Mouse (Mus musculus) heart, embryonic 11.5 days (tissue): Measurements from ENCODE around the gene Cd52. TPM values are rescaled to one million over a fixed set of nuclear protein-coding genes. Genes with fewer than 3 reads are reported as not detected.

ENCODE experiments used
- ATAC-seq: fragments of 200-750 bp; cut with Nextera tagmentation; replicated peaks from 2 replicates; pipeline ENCODE4 v1.8.0; 2017; ENCODE audit warnings: moderate library complexity; ENCODE audit not compliant: insufficient number of reproducible peaks, low FRiP score, low TSS enrichment
- H3K27ac ChIP-seq: fragments of 300-500 bp; sonication (generic); 2 replicates; pipeline ENCODE4 v1.5.1; 2014; ENCODE audit warnings: mild to moderate bottlenecking, low read depth, low read length
- H3K27me3 ChIP-seq: fragments of 300-500 bp; sonication (generic); 2 replicates; pipeline ENCODE4 v1.6.1; 2014; ENCODE audit warnings: mild to moderate bottlenecking, low read length, mixed read lengths; ENCODE audit not compliant: control insufficient read depth, insufficient read depth
- H3K36me3 ChIP-seq: fragments of 300-500 bp; sonication (generic); 2 replicates; pipeline ENCODE4 v1.6.1; 2014; ENCODE audit warnings: mild to moderate bottlenecking, low read length, moderate library complexity, mixed read lengths; ENCODE audit not compliant: control insufficient read depth, insufficient read depth
- H3K4me1 ChIP-seq: fragments of 300-500 bp; sonication (generic); 2 replicates; pipeline ENCODE4 v1.6.1; 2014; ENCODE audit warnings: low read length; ENCODE audit not compliant: control insufficient read depth, insufficient read depth
- H3K4me2 ChIP-seq: fragments of 300-500 bp; sonication (generic); 2 replicates; pipeline ENCODE4 v1.6.1; 2014; ENCODE audit warnings: mild to moderate bottlenecking, moderate library complexity
- H3K4me3 ChIP-seq: fragments of 300-500 bp; sonication (generic); 2 replicates; pipeline ENCODE4 v1.5.1; 2014; ENCODE audit warnings: low read depth, low read length
- H3K9ac ChIP-seq: fragments of 300-500 bp; sonication (generic); 2 replicates; pipeline ENCODE4 v1.6.1; 2014; ENCODE audit warnings: mild to moderate bottlenecking, low read depth, low read length, moderate library complexity
- H3K9me3 ChIP-seq: fragments of 300-500 bp; sonication (generic); replicated peaks from 2 replicates; pipeline ENCODE4 v1.6.1; 2016; ENCODE audit warnings: low read length; ENCODE audit not compliant: control insufficient read depth
- WGBS: fragments of 180-500 bp; shearing (Covaris S2); extraction: QIAGEN DNeasy Blood & Tissue Kit; methylation state at CpG from one replicate; pipeline ENCODE4 v1.1.7; 2014; ENCODE audit not compliant: insufficient replicate concordance; 5-methylcytosine and 5-hydroxymethylcytosine counted together
- polyA plus RNA-seq: library from polyadenylated mRNA; unstranded; fragments of >200 nt; fragmentation: Nextera tagmentation; extraction: Ambion mirVana; gene quantifications from 2 replicates; pipeline ENCODE4 v1.2.1, GENCODE M21; 2014

The Cd52 gene
- polyA plus RNA-seq, 1 experiment from 2014 or later = 3.9 TPM

- Histone ChIP-seq H3K4me1 (peaks cover 6% of the 10 kb centered on the region), H3K9ac (no peak overlapping the region), H3K9me3 (no peaks in the 10 kb centered on the region), H3K36me3 (no peaks in the 10 kb centered on the region), H3K27me3 (no peaks in the 10 kb centered on the region), H3K27ac (no peak overlapping the region), H3K4me2 (no peak overlapping the region), H3K4me3 (no peak overlapping the region)
- WGBS = 47% methylated on average over 2 of the region's 2 CpGs
- no peak for ATAC-seq
These were observed 51.8 kb downstream of the Cd52 start for GRCm38 (mm10) chr4:134043041-134043440.

- H3K36me3 ChIP-seq = no peaks in the 10 kb centered on the region
- H3K4me2 ChIP-seq = no peak overlapping the region
- H3K4me1 ChIP-seq = no peaks in the 10 kb centered on the region
- H3K9ac ChIP-seq = no peak overlapping the region
- WGBS = 47% methylated on average over 9 of the region's 9 CpGs
- no peak for ATAC-seq
- H3K27me3 ChIP-seq = no peaks in the 10 kb centered on the region
- H3K9me3 ChIP-seq = no peaks in the 10 kb centered on the region
- no peak overlapping the region for H3K4me3 ChIP-seq
- H3K27ac ChIP-seq = no peak overlapping the region
These were observed 53.4 kb downstream of the Cd52 start for GRCm38 (mm10) chr4:134041317-134042123.

- Histone ChIP-seq H3K4me3 (no peak overlapping the region), H3K9me3 (no peaks in the 10 kb centered on the region), H3K9ac (no peak overlapping the region), H3K4me2 (no peak overlapping the region; the same call in 1 of the 2 replicates), H3K27ac (no peak overlapping the region), H3K27me3 (no peaks in the 10 kb centered on the region), H3K36me3 (no peaks in the 10 kb centered on the region), H3K4me1 (peaks cover 3% of the 10 kb centered on the region; the same call in 1 of the 2 replicates)
- ATAC-seq = no peak; the same call in 1 of the 2 replicates
- 5% methylated on average over 16 of the region's 16 CpGs for WGBS
These were observed 58.9 kb downstream of the Cd52 start for GRCm38 (mm10) chr4:134035953-134036352.

Other genes starting within 250 kb of the Cd52 start
- gene Rps6ka1, start 207.3 kb downstream of the Cd52 start, polyA plus RNA-seq = 20.9 and 23.1 TPM in 2 replicates
- 2,081 and 2,101 TPM in 2 replicates for gene Hmgn2, start 126.4 kb downstream of the Cd52 start, polyA plus RNA-seq
- gene Dhdds, start 94.2 kb downstream of the Cd52 start, polyA plus RNA-seq = 35.3 and 35.6 TPM in 2 replicates
- gene Lin28a, start 76.2 kb downstream of the Cd52 start, polyA plus RNA-seq = 0.21 and 0.30 TPM in 2 replicates
- not detected in 2 replicates for gene Zfp683, start 41.2 kb downstream of the Cd52 start, polyA plus RNA-seq
- gene Crybg2, start 34.3 kb downstream of the Cd52 start, polyA plus RNA-seq = 0.52 and 1.1 TPM in 2 replicates
- 2.0 and 3.2 TPM in 2 replicates for gene Ubxn11, start 7.5 kb upstream of the Cd52 start, polyA plus RNA-seq
- 179 and 220 TPM in 2 replicates for gene Sh3bgrl3, start 33.7 kb upstream of the Cd52 start, polyA plus RNA-seq
- 23.1 and 27.9 TPM in 2 replicates for gene Cep85, start 92.0 kb upstream of the Cd52 start, polyA plus RNA-seq
- gene Gm7534, start 107.9 kb upstream of the Cd52 start, polyA plus RNA-seq = not detected in 2 replicates
- not detected in 2 replicates for gene Catsper4, start 132.3 kb upstream of the Cd52 start, polyA plus RNA-seq
- 0.63 and 0.97 TPM in 2 replicates for gene Cnksr1, start 143.3 kb upstream of the Cd52 start, polyA plus RNA-seq
- 0.23 TPM in 1 of 2 replicates, not detected in the other for gene E130218I03Rik, start 148.6 kb upstream of the Cd52 start, polyA plus RNA-seq
- 11.5 and 12.4 TPM in 2 replicates for gene Zfp593, start 150.5 kb upstream of the Cd52 start, polyA plus RNA-seq
- not detected in 2 replicates for gene Gm30191, start 151.9 kb upstream of the Cd52 start, polyA plus RNA-seq
- 3.7 and 4.4 TPM in 2 replicates for gene Grrp1, start 159.0 kb upstream of the Cd52 start, polyA plus RNA-seq
- gene Pdik1l, start 192.8 kb upstream of the Cd52 start, polyA plus RNA-seq = 13.7 and 16.3 TPM in 2 replicates
- 21.6 and 22.1 TPM in 2 replicates for gene Trim63, start 220.0 kb upstream of the Cd52 start, polyA plus RNA-seq
- gene Slc30a2, start 248.1 kb upstream of the Cd52 start, polyA plus RNA-seq = 0.26 TPM in 1 of 2 replicates, not detected in the other